Mouse (Mus musculus) hindbrain, embryonic 10.5 days (tissue): ENCODE data around the gene Otub1. TPM values are rescaled to one million over a fixed set of nuclear protein-coding genes. Genes with fewer than 3 reads are reported as not detected.

Experiments used
- DNase-seq: peaks from one replicate; pipeline ENCODE4 v3.0.0-alpha.2; 2017; ENCODE audit warnings: low spot score
- H3K27ac ChIP-seq: fragments of 300-500 bp; sonication (generic); 2 replicates; pipeline ENCODE4 v1.5.1; 2016; ENCODE audit warnings: mild to moderate bottlenecking, moderate library complexity
- H3K27me3 ChIP-seq: fragments of 300-500 bp; sonication (generic); 2 replicates; pipeline ENCODE4 v1.6.1; 2016; ENCODE audit warnings: mild to moderate bottlenecking; ENCODE audit not compliant: poor library complexity, insufficient read depth, severe bottlenecking
- H3K36me3 ChIP-seq: fragments of 300-500 bp; sonication (generic); 2 replicates; pipeline ENCODE4 v1.6.1; 2016; ENCODE audit warnings: mild to moderate bottlenecking, moderate library complexity
- H3K4me1 ChIP-seq: fragments of 300-500 bp; sonication (generic); replicated peaks from 2 replicates; pipeline ENCODE4 v1.6.1; 2016; ENCODE audit warnings: mild to moderate bottlenecking
- H3K4me3 ChIP-seq: fragments of 300-500 bp; sonication (generic); 2 replicates; pipeline ENCODE4 v1.5.1; 2016; ENCODE audit warnings: mild to moderate bottlenecking, moderate library complexity
- H3K9me3 ChIP-seq: fragments of 300-500 bp; sonication (generic); 2 replicates; pipeline ENCODE4 v1.6.1; 2016; ENCODE audit warnings: mild to moderate bottlenecking, moderate library complexity
- WGBS: fragments of 180-500 bp; shearing (Covaris S2); methylation state at CpG from one replicate; pipeline ENCODE4 v1.1.7; 2016; 5-methylcytosine and 5-hydroxymethylcytosine counted together
- polyA plus RNA-seq: library from polyadenylated mRNA; unstranded; fragments of >200 nt; fragmentation: Nextera tagmentation; extraction: Ambion mirVana; gene quantifications from 2 replicates; pipeline ENCODE4 v1.2.1, GENCODE M21; 2016

Otub1 gene
- polyA plus RNA-seq, result 273 and 309 TPM in 2 replicates

GRCm38 (mm10) chr19:7205753-7206736 is at the start of gene Otub1:
Gene Otub1, minus strand, starts transcription at chr19:7206316.
- Histone ChIP-seq H3K36me3 (peaks cover 39% of the 10 kb centered on the region), H3K27me3 (no peaks in the 10 kb centered on the region), H3K4me3 (peak within 1 kb of the TSS; percentile 83), H3K9me3 (no peaks in the 10 kb centered on the region), H3K27ac (peak within 1 kb of the TSS; percentile 99), H3K4me1 (peaks cover 35% of the 10 kb centered on the region)
- WGBS, result under 1% methylated on average over 79 of the region's 79 CpGs
- peak; percentile 97 for DNase-seq

- no peak for DNase-seq
- Histone ChIP-seq H3K4me1 (peaks cover 9% of the 10 kb centered on the region), H3K27me3 (peaks cover 17% of the 10 kb centered on the region; the same call in 1 of the 2 replicates), H3K4me3 (no peak overlapping the region), H3K9me3 (no peaks in the 10 kb centered on the region), H3K27ac (no peak overlapping the region), H3K36me3 (no peaks in the 10 kb centered on the region)
- WGBS, result 89% methylated on average over 3 of the region's 3 CpGs
Observed at GRCm38 (mm10) chr19:7246021-7246420, 39.9 kb upstream of the Otub1 start.

- under 1% methylated on average over 80 of the region's 80 CpGs for WGBS
- Histone ChIP-seq H3K9me3 (no peaks in the 10 kb centered on the region), H3K27me3 (peaks cover 17% of the 10 kb centered on the region; the same call in 1 of the 2 replicates), H3K4me1 (peaks cover 28% of the 10 kb centered on the region), H3K4me3 (peak within 1 kb of the TSS; percentile 86), H3K27ac (peak within 1 kb of the TSS; percentile 95), H3K36me3 (peaks cover 29% of the 10 kb centered on the region)
- DNase-seq, result peak; percentile 93
Observed at GRCm38 (mm10) chr19:7240782-7241690, 34.9 kb upstream of the Otub1 start, which contains the start of gene Naa40. Gene Naa40, minus strand, starts transcription at chr19:7241183.

GRCm38 (mm10) chr19:7240291-7240690 is 34.2 kb upstream of the Otub1 start:
- Histone ChIP-seq H3K9me3 (no peaks in the 10 kb centered on the region), H3K4me3 (peak overlapping the region; percentile 86), H3K27me3 (peaks cover 17% of the 10 kb centered on the region; the same call in 1 of the 2 replicates), H3K36me3 (peaks cover 32% of the 10 kb centered on the region), H3K27ac (peak overlapping the region; percentile 95), H3K4me1 (peaks cover 28% of the 10 kb centered on the region)
- no peak for DNase-seq
- 5% methylated on average over 13 of the region's 13 CpGs for WGBS

- WGBS, result 90% methylated on average over 3 of the region's 3 CpGs
- H3K36me3 ChIP-seq, result peaks cover 37% of the 10 kb centered on the region
- 0 out of 2 replicates have a peak overlapping the region, but pooled peaks have one; percentile 95 for H3K27ac ChIP-seq
- peaks cover 17% of the 10 kb centered on the region; the same call in 1 of the 2 replicates for H3K27me3 ChIP-seq
- H3K4me3 ChIP-seq, result peak overlapping the region; percentile 86
- DNase-seq, result no peak
- H3K9me3 ChIP-seq, result no peaks in the 10 kb centered on the region
- H3K4me1 ChIP-seq, result peaks cover 28% of the 10 kb centered on the region
Observed at GRCm38 (mm10) chr19:7239574-7239973, 33.5 kb upstream of the Otub1 start.

GRCm38 (mm10) chr19:7236742-7237141 is 30.6 kb upstream of the Otub1 start:
- no peak overlapping the region for H3K4me3 ChIP-seq

GRCm38 (mm10) chr19:7236011-7236410 is 29.9 kb upstream of the Otub1 start:
- H3K4me1 ChIP-seq, result peaks cover 19% of the 10 kb centered on the region
- no peak overlapping the region for H3K4me3 ChIP-seq
- WGBS, result 94% methylated on average over 2 of the region's 2 CpGs
- H3K36me3 ChIP-seq, result peaks cover 72% of the 10 kb centered on the region
- H3K27me3 ChIP-seq, result no peaks in the 10 kb centered on the region
- H3K9me3 ChIP-seq, result no peaks in the 10 kb centered on the region
- H3K27ac ChIP-seq, result no peak overlapping the region
- DNase-seq, result no peak

More at GRCm38 (mm10) chr19:7236742-7237141, 30.6 kb upstream of the Otub1 start:
- Histone ChIP-seq H3K36me3 (peaks cover 65% of the 10 kb centered on the region), H3K9me3 (no peaks in the 10 kb centered on the region), H3K27ac (no peak overlapping the region), H3K27me3 (0 out of 2 replicates have a peak, but pooled peaks cover under 1% of the 10 kb centered on the region), H3K4me1 (peaks cover 26% of the 10 kb centered on the region)
- WGBS, result 89% methylated on average over 4 of the region's 4 CpGs
- no peak for DNase-seq

- H3K36me3 ChIP-seq, result peaks cover 78% of the 10 kb centered on the region
- no peak overlapping the region for H3K4me3 ChIP-seq
- H3K9me3 ChIP-seq, result no peaks in the 10 kb centered on the region
- H3K27ac ChIP-seq, result no peak overlapping the region
- H3K4me1 ChIP-seq, result peaks cover 17% of the 10 kb centered on the region
- H3K27me3 ChIP-seq, result no peaks in the 10 kb centered on the region
- no peak for DNase-seq
- 94% methylated on average over 9 of the region's 9 CpGs for WGBS
Observed at GRCm38 (mm10) chr19:7235461-7235860, 29.3 kb upstream of the Otub1 start.

- H3K4me3 ChIP-seq, result no peak overlapping the region
- DNase-seq, result peak; percentile 72
- H3K4me1 ChIP-seq, result peaks cover 10% of the 10 kb centered on the region
- no peak overlapping the region for H3K27ac ChIP-seq
- 63% methylated on average over 8 of the region's 8 CpGs for WGBS
- H3K9me3 ChIP-seq, result no peaks in the 10 kb centered on the region
- H3K27me3 ChIP-seq, result no peaks in the 10 kb centered on the region
- peaks cover 86% of the 10 kb centered on the region for H3K36me3 ChIP-seq
Observed at GRCm38 (mm10) chr19:7234537-7235221, 28.6 kb upstream of the Otub1 start.

GRCm38 (mm10) chr19:7226511-7226914 is 20.4 kb upstream of the Otub1 start:
- Histone ChIP-seq H3K36me3 (peaks cover 66% of the 10 kb centered on the region), H3K27ac (no peak overlapping the region), H3K9me3 (peaks cover 10% of the 10 kb centered on the region), H3K4me1 (no peaks in the 10 kb centered on the region), H3K27me3 (no peaks in the 10 kb centered on the region), H3K4me3 (no peak overlapping the region)
- DNase-seq, result no peak
- 81% methylated on average over 6 of the region's 6 CpGs for WGBS

GRCm38 (mm10) chr19:7225096-7225690 is 19.1 kb upstream of the Otub1 start:
- Histone ChIP-seq H3K4me1 (no peaks in the 10 kb centered on the region), H3K9me3 (peaks cover 12% of the 10 kb centered on the region), H3K27me3 (no peaks in the 10 kb centered on the region), H3K27ac (no peak overlapping the region), H3K4me3 (no peak overlapping the region), H3K36me3 (peaks cover 53% of the 10 kb centered on the region)
- DNase-seq, result no peak
- WGBS, result 84% methylated on average over 9 of the region's 9 CpGs
